Mouse (Mus musculus) urinary bladder, adult 18-20 months (tissue): ENCODE results near the gene Dpyd.

ENCODE experiments used
- DNase-seq, 2 experiments: peaks; one replicate each; pipeline ENCODE4 v3.0.0; 2022; ENCODE audit warnings: low spot score in 2 of 2, mixed read lengths in 2 of 2

Gene Dpyd

DNA sequence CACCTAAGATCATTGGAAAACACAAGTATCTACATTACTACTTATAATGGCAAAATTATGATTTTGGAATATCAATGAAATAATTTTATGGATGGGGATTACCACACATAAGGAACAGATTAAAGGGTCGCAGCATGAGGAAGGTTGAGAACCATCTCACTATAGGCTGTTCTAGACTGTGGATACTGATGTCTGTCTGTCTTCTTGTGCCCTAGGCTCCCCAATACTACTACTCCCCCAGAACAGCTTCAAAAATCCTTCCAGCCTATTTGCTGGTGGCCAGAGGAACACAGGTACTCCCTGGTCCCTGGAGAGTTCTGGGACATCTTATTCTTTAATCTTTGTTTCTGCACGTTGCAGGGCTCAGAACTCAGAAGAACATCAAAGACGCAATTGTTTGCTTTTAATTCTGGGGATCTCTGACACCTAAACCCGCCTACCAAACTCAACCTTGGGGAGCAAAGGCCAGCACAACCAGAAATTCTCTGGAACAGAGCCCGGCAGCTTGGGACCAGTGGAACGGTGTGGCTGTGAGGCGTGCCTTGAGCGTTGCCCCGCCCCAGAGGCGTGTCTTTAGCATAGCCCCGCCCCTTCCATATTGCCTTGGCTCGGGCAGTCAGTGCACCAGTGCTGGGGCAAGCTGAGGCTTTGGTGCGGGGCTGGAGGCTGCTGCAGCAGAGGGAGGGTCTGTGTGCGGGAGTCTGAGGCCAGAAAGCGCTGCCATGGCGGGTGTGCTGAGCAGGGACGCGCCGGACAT lies at the start of gene Dpyd:
Gene Dpyd, plus strand, starts transcription at position 576 of the 757 bp plus-strand sequence.
- DNase-seq = peak; percentile 47 to 73

DNA sequence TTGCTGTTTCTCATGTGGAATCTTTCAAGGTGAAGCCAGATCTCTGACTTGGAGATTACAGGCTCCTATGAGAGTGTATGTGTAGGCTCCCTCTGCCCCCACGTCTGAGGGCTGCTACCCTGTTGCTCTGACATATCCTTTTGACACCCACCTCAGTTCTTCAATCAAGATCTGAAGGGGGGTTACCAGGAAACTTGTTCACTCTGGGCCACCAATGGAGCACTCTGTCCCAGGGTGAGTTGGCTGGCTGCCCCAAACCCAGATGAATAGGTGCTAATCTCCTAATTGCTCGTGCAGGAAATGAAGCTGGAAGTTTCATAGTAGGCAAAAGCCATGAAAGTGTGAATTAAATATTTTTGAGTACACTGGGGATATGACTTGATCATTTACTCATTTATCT lies 24.3 kb upstream of the Dpyd start:
- DNase-seq = no peak

DNA sequence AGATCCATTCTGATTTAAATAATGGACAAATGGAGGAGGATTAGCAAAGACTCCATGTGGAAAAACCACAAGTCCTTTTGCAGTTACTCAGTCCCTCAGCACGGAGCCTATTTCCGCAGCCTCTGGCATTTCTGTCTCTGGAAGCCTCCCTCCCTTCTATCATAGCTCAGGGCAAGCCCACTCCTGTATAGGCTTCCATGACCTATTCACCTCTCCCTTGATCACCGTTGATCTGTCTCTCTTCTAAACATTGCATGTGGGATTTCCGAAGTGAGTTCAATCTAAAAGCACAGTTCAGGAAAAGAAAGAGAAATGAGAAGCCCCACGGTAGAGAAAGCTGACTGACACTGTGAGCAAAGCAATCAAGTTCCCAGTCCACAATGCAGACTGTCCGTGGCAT lies 20.2 kb upstream of the Dpyd start:
- DNase-seq = no peak

DNA sequence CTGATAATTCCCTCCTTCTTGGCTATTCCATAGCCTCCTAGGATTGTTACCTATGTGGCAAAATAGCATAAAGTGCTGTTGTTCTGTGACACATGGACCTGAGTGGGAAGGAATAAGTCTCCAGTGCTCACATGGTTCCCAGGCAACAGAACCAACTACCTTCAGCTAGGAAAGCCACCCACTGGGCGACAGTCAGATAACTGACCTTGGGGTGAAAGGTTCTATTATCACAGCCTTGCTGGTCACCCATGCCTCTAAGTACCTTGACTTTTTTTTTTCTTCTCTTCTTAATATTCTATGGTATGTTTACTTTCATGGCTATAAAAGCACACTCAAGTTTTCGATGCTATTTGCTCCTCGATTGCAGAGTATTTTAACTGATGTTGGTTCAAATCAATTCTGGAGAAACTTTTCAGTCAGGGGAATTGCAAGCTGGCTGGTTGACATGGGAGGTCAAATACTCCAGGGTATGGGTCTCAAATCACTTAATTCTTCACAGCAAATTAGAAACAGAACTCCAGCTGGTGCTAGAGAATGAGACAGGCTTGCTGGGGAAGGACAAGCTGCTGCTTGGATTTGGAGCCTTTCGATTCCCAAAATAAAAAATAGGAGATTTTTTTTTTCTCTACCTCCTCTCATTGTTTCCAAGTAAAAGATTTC lies 14.2 kb upstream of the Dpyd start:
- DNase-seq = no peak

DNA sequence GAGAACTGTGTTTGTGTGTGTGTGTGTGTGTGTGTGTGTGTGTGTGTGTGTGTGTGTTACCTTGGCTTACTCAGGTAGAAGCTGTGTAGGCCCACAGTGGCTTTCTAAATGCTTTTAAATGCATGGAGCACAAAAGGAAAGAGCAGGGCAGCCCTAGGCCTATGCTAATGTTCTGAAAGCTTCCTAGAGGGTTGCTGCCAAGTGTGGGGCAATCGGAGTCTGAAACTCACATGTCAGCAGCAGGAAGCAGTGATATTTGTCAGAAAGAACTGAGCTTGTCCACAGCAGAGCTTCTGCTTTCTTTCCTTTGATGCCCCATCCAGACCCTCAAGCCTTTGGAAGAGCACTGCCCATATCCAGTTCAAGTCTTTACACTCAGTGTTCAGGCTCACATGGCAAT lies 4.3 kb upstream of the Dpyd start:
- no peak for DNase-seq

DNA sequence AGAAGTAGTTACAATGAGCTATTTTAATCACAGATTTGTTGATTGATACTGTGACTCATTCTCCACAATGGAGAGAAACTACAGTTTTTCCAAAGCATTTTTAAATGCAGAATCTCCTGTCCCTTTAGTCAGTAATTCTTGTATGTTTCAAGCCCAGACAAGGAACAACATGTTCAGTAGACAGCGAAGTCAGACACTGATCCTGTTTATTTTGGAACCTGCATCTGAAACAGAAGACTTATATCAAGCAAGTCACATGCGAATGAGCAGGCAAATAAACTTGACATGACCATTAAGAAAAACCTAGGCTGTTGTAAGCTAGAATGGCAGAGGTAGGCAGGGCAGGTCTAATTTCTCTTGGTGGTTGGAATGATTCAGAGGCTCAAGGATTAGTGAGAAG lies 2.0 kb upstream of the Dpyd start:
- no peak for DNase-seq

DNA sequence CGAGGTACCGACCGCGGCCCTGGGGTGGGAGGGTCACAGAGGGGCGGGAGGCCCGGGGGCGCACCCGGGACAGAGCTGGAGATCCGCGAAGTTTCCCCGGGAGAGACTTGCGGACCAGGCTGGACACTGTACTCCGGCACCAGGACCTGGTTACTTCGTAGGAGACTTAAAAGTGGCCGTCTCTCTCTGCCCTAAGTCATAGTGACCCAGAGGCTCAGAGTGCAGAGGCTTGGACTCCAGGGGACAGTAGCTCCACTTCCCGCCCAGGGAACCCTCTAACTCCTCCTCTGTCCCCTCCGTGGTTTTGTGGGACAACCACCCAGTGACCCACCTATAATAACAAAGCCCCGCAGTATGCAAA lies 362 bp downstream of the Dpyd start:
- peak in 1 of 2 experiments; percentile 26 for DNase-seq

DNA sequence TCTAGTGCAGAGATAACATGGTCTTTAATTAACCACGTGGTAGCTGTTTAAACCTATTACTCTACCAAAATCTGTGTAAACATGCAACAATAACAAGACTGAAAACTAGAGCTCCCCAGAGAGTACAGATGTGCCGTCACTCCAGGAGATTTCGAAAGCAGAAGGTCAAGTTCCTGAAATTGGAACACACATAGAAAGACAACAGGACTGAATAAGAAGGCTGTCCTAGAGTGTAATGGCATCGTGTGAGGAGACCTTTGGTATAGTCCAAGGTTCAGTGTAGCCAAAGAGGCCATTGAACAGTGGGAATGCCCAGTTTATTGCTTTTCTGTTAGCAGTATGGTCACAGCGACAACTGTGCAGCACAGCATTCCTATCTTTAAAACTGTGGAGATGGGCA lies 4.8 kb downstream of the Dpyd start:
- no peak for DNase-seq

DNA sequence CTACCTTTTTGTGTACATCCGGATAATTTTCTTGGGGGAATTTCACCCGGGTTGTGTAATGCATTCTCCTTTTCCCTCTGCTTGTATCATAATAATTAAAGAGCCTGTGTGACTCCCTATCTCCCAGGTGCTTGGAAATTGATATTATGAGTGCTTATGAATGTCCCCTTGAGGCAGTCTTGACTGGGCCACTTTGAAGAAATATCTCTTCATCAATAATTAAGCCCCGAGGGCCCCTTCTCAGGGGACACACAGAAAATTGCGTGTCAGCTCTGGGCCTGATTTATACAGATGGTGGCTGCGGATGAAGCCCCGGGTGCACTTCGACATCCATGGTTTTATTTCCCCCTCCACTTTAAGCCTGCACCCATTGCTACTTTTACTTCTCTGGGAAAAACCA lies 8.3 kb downstream of the Dpyd start:
- no peak for DNase-seq

DNA sequence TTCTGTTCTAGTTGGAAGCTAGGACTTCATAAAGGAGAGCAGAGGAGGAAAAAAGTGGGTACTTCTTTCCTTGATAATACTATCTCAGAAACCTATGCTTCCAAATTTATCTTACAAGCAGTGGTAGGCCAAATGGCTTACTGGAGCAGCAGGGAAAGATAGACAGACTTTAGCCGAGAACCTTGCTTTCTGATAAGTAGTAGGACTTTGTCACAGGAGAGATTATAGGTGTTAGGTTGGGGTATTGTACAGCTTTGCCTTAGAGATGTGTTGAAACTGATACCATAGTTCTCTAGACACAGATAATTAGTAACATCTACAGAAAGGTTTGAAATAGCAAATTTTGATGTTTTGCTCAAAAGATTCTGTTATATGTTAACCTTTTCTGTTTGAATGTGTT lies 28.6 kb downstream of the Dpyd start:
- DNase-seq = no peak

DNA sequence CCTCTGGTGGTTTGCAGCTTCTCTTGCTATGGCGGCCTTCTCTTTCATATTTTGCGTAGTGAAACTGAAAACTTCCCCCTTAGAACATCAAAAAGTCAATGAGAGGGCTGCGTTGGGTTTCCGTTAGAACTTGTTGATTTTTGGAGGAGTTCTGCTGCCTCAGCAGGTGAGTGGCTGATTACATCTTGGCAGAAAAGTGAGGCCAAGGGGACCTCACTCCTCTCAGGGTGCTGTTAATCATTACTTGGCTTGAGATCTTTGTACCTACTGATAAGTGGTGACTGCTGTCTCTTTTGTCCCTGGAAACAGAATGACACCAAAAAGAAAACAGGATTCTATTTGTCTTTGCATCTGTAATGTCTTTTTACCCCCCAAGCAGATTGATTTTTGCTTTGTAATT lies 32.9 kb downstream of the Dpyd start:
- no peak for DNase-seq

DNA sequence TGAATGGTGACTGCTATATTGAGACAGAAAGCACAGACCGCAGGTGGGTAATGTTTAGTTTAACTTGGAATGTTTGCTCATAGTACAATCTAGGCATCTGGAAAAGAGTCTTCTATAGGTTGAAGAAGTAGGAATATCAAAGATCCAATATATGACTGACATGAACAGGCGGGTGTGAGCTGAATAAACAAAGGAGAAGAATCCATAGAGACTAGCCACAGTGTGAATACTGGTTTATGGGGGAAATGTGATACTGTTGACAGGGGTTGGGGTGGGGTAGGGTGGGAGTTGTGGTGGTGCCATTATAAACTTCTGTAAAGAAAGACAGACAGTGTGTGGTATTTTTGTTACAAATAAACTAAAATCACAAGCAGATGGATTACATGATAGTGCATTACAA lies 33.8 kb downstream of the Dpyd start:
- no peak for DNase-seq

DNA sequence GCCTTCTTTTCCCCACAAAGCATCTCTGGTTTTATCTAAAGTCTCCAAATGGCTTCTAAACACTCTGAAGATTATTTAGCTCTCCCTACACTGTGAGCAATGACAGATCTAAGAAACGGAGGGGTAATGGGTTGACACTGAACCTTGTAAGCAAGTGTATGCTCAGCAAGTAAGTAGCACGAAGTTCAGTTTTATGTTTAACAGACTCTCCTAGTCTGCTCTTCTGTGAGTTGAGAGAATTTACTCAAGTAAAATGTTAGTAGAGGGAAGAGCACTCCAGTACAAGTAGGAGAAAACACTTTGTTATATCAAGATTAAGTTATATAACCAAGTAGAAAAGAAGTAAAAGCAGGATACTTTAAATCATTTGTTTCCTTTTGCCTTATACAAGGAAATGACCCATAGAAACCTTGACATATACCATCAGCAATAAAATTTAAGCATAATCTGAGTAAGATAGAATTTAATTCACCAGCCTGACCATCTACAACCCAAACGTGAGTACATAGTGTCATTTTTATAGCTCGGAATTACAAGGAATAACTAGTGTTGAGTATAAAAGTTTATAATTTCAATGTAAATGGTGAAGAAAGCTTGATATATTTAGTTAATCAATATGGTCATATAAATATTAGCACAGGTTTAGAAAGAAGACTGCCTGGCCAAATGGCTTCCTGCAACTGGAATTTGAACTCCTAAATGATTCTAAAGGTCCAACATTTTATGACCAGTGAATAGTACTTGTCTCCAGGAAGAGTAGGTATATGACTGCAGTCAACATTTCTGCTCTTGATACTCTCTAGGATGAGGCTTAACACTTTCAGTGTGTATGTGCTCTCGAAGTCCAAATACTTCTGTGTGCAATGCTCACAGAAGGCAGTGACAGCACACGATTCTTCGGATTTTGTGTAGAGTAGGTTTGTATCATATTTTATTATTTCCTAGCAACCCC lies 40.0 kb downstream of the Dpyd start:
- no peak for DNase-seq

DNA sequence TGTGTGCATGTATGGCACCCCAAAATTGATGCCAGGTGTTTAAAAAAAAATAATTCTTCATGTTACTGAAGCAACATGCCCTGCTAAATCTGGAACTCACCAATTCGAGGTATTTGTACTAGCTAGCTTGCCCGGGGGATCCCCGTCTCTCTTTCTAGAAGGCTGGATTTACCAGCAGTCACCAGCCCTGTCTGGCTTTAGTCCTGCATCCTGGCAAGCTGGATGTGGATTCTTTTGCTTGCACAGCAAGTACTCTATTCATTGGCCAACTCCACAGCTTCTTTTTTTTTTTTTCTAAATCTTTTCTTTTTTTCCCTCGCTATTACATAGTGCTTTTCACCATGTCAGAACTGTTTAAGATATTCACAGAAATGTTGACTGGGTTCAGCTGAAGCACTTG lies 46.8 kb downstream of the Dpyd start:
- no peak for DNase-seq

DNA sequence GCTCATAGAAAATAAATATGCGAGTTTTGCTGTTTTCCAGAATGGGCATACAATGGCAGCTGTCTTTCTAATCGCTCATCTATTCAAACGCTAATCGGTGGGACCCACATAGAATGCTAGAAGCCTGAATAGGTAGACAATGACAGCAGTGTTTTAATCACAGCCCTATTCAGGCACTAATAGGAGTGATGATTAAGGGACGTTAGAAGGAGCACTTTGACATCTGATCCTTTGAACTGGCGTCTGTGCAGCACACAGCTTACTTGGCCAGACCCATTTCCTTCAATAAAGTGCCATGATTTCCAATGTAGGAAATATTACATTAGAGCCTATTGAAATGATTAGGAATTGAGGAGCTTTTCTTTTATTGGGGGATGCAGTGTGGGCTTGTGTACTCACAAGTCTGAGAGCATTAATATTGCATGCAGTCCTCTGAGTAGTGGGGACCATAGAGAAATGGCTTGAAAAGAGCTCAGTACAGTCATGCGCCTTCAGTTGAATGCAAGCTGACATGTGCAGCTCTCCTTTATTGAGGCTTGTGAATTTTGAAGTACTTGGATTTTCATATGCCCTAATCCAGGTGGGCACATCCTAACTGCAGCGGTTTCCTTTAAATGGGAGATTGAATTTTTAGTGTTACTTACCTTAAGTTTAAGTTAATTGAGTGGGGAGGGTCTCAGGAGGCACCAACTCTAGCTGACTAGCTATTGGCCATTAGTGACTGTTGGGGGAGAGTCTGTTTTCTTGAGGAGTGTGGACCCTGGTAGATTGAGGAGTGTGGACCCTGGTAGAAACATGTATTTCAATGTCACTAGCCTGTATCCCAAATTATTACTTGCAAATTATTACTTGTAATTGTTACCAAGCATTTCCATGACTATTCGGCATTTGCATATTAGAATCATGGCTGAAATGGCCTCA lies 64.8 kb downstream of the Dpyd start:
- no peak for DNase-seq

DNA sequence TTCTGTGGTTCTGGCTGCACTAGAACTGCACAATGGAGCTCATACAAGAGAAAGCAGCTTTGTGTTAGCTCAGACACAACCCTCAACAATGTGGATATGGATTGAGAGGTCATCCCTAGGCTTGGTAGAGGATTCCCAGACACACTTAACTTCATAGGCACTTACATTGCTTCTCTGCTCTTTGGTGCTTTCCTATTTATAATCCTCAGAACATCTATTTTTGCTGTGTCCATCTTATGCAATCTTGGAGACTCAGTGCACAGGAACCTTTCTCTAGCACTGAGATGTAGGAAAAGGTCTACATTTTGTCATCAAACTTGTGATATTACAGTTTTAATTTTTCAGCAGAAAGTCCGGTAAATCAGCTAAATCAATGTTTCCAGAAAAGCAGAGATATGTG lies 67.8 kb downstream of the Dpyd start:
- no peak for DNase-seq

DNA sequence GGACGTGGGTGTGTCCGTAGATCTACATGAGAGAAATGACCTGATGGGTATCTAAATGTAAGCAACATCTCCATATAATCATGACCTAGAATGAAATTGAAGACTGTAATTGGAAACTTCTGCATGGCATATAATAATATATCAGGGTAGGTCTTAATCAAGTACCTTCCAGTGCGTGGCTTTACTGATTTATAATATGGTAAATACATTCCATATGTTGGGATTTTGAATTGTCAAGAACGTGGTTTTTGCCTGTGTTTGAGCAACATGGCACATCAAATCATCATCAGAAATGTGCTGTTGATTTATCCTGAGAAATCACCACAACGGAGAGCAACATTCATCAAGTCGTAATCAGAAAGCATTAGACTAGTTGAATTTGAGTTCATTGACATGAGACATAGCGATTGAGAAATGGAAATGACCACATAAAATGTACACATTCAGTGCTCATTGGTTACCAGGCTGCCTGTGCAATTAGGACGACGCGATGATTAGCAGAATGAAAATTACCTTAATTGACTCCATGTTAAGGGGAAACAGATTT lies 84.2 kb downstream of the Dpyd start:
- no peak for DNase-seq

DNA sequence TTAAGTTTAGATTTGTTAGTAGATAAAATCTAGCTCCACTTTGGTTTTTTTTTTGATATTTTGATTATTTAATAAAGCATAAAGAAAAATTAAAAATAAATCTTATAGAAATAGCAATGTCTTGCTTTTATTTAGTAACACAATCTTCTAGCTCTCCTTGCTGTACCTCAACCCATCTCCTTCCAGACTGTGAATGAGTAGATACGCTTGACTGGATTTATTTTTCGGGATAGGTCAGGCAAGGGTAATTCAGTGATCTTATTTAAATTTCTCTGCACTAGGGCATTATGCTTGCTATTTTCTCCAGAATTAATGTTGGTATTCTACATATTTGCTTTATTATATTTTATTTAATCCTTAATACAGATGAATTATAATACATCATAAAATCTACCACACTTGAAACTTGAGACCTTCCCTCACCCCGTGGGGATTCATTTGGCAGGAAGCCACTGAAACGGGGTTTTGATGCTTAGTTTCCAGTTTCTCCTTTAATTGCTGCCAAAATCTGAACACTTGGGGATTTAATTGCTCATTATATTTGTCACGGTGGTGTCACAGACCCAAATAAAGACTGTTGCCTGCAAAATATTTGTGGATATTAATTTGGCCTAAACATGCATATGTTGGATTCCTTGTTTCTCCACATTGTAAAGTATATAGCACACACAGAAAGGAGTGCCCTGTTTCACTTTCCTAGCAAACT lies 102.2 kb downstream of the Dpyd start:
- DNase-seq = no peak

DNA sequence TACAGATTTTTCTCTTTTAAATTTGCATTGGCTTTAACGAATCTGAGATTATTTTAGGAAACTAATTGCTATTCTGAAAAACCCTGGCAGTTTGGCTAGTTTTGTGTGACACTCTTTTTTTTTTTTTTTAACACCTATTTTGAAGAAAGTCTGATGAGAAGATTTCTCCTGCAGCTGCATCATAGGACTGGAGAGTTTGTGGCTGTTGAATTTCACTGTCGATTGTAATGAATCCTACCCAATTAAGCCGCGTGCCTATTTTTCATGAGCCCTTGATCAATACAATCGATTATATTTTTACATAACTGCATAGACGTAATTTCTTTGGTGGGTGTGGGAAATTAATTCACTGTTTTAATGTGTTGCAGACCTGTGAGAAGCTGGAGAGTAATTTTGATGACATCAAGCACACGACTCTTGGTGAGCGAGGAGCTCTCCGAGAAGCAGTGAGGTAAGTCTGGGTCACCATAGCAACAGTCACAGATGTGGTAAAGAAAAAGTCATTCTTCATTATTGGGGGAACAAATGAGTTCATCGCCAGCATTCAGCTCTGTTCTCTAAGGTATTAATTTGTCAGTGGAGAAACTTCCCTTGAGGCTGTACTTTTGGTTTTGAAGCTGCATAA lies 112.3 kb downstream of the Dpyd start:
- no peak for DNase-seq

DNA sequence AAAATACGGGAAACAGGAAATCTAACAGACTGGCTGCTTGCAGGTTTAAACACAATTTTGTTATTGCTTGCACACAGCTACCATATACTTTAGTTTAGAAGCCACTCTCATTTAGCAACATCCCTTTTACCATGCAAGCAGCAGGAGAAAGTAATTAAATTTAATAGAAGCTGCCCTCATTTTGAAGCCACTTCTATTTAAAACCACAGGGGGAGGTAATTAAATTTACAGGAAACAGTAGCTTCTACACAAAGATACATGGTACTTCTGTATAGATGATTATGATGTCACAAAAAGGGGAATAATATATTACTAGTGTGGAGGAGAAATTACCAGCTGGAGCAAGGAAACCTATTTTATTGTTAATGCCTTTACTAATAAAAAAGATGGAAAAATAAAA lies 113.5 kb downstream of the Dpyd start:
- DNase-seq = no peak
